Mouse (Mus musculus) effector memory CD4-positive, alpha-beta T cell, adult 5 months (primary cell): ENCODE measurements around the gene Ms4a2. TPM values are rescaled to one million over a fixed set of nuclear protein-coding genes. Genes with fewer than 3 reads are reported as not detected.

Experiments
- polyA plus RNA-seq: library from polyadenylated mRNA; unstranded; fragments of 100-300 nt; shearing (Covaris generic); gene quantifications from one replicate; pipeline ENCODE4 v1.2.1, GENCODE M21; 2017

The Ms4a2 gene
- not detected for polyA plus RNA-seq

GRCm38 (mm10) chr19:11623551-11623950, at the start of gene Ms4a2:
Gene Ms4a2, minus strand, starts transcription at chr19:11623719.

GRCm38 (mm10) chr19:11660459-11660858, 36.9 kb upstream of the Ms4a2 start, which contains the start of gene Oosp2:
Gene Oosp2, minus strand, starts transcription at chr19:11660559.

GRCm38 (mm10) chr19:11640732-11641131, 17.2 kb upstream of the Ms4a2 start, which contains the start of gene Ms4a3:
Gene Ms4a3, minus strand, starts transcription at chr19:11640851.

GRCm38 (mm10) chr19:11604603-11605002, 18.9 kb downstream of the Ms4a2 start, which contains the start of gene Ms4a6d:
Gene Ms4a6d, minus strand, starts transcription at chr19:11604849.

Other genes with a start within 250 kb of the Ms4a2 start
- gene Ms4a4a, start 248.2 kb downstream of the Ms4a2 start, polyA plus RNA-seq = 1.7 TPM
- gene Ms4a4c, start 218.9 kb downstream of the Ms4a2 start, polyA plus RNA-seq = 109 TPM
- gene Ms4a4b, start 180.2 kb downstream of the Ms4a2 start, polyA plus RNA-seq = 2,305 TPM
- gene Ms4a6c, start 154.4 kb downstream of the Ms4a2 start, polyA plus RNA-seq = 11.8 TPM
- gene Gm8369, start 137.8 kb downstream of the Ms4a2 start, polyA plus RNA-seq = 441 TPM
- gene Ms4a6b, start 107.2 kb downstream of the Ms4a2 start, polyA plus RNA-seq = 579 TPM
- gene Ms4a4d, start 86.9 kb downstream of the Ms4a2 start, polyA plus RNA-seq = 0.66 TPM
- 16.2 TPM for gene Ms4a6d, start 18.9 kb downstream of the Ms4a2 start, polyA plus RNA-seq
- not detected for gene Ms4a3, start 17.1 kb upstream of the Ms4a2 start, polyA plus RNA-seq
- not detected for gene Oosp2, start 36.8 kb upstream of the Ms4a2 start, polyA plus RNA-seq
- gene Oosp1, start 67.4 kb upstream of the Ms4a2 start, polyA plus RNA-seq = not detected
- 0.64 TPM for gene Oosp3, start 73.3 kb upstream of the Ms4a2 start, polyA plus RNA-seq
- gene Gif, start 123.8 kb upstream of the Ms4a2 start, polyA plus RNA-seq = not detected
- 34.4 TPM for gene Mrpl16, start 146.7 kb upstream of the Ms4a2 start, polyA plus RNA-seq
- gene Stx3, start 195.7 kb upstream of the Ms4a2 start, polyA plus RNA-seq = 1.6 TPM
- not detected for gene Olfr1417, start 215.5 kb upstream of the Ms4a2 start, polyA plus RNA-seq
- gene Olfr1418, start 237.3 kb upstream of the Ms4a2 start, polyA plus RNA-seq = not detected